Mouse (Mus musculus) heart, postnatal 0 days (tissue): ENCODE measurements around the gene Tcp1. TPM values are rescaled to one million over a fixed set of nuclear protein-coding genes. Genes with fewer than 3 reads are reported as not detected.
A peak's percentile ranks its signal among the peaks of the same experiment; 100 is the strongest.

Source experiments
- ATAC-seq: fragments of 200-750 bp; cut with Nextera tagmentation; 2 replicates; pipeline ENCODE4 v1.8.0; 2017; ENCODE audit warnings: low read depth, moderate number of reproducible peaks, moderate library complexity; ENCODE audit not compliant: insufficient read depth
- DNase-seq: peaks from one replicate; pipeline ENCODE4 v3.0.0-alpha.2; 2016; ENCODE audit warnings: low spot score
- H3K27ac ChIP-seq: fragments of 300-500 bp; sonication (generic); 2 replicates; pipeline ENCODE4 v1.5.1; 2014; ENCODE audit warnings: low read depth, mild to moderate bottlenecking
- H3K27me3 ChIP-seq: fragments of 300-500 bp; sonication (generic); 2 replicates; pipeline ENCODE4 v1.6.1; 2014; ENCODE audit warnings: low read length, mixed read lengths; ENCODE audit not compliant: control insufficient read depth, insufficient read depth
- H3K36me3 ChIP-seq: fragments of 300-500 bp; sonication (generic); replicated peaks from 2 replicates; pipeline ENCODE4 v1.6.1; 2014; ENCODE audit warnings: low read length, mixed read lengths; ENCODE audit not compliant: control insufficient read depth, insufficient read depth
- H3K4me1 ChIP-seq: fragments of 300-500 bp; sonication (generic); 2 replicates; pipeline ENCODE4 v1.6.1; 2014; ENCODE audit warnings: antibody characterized with exemption; ENCODE audit not compliant: control insufficient read depth, insufficient read depth
- H3K4me2 ChIP-seq: fragments of 300-500 bp; sonication (generic); 2 replicates; pipeline ENCODE4 v1.6.1; 2014; ENCODE audit warnings: low read depth, mild to moderate bottlenecking, low read length, moderate library complexity
- H3K4me3 ChIP-seq: fragments of 300-500 bp; sonication (generic); 2 replicates; pipeline ENCODE4 v1.5.1; 2014; ENCODE audit warnings: low read depth, low read length
- H3K9ac ChIP-seq: fragments of 300-500 bp; sonication (generic); replicated peaks from 2 replicates; pipeline ENCODE4 v1.6.1; 2014; ENCODE audit warnings: low read depth, low read length, mixed read lengths
- H3K9me3 ChIP-seq: fragments of 300-500 bp; sonication (generic); replicated peaks from 2 replicates; pipeline ENCODE4 v1.6.1; 2016; ENCODE audit warnings: low read length; ENCODE audit not compliant: control insufficient read depth
- CTCF ChIP-seq: IDR thresholded peaks from 2 replicates; pipeline ENCODE4 v1.5.1; 2016; ENCODE audit warnings: antibody characterized with exemption, control low read depth, low read depth
- EP300 ChIP-seq: IDR thresholded peaks from 2 replicates; pipeline ENCODE4 v1.6.1; 2016; ENCODE audit warnings: antibody characterized with exemption, low read depth
- WGBS: fragments of 180-500 bp; shearing (Covaris S2); extraction: QIAGEN DNeasy Blood & Tissue Kit; methylation state at CpG from one replicate; pipeline ENCODE4 v1.1.7; 2014; 5-methylcytosine and 5-hydroxymethylcytosine counted together
- polyA plus RNA-seq: library from polyadenylated mRNA; unstranded; fragments of >200 nt; fragmentation: Nextera tagmentation; extraction: Ambion mirVana; gene quantifications from 2 replicates; pipeline ENCODE4 v1.2.1, GENCODE M21; 2015
- total RNA-seq: library from RNA; depleted of rRNA; stranded (reverse); fragments of >200 nt; gene quantifications from 2 replicates; pipeline ENCODE4 v1.2.3, GENCODE M21; 2014; ENCODE audit warnings: low replicate concordance

Tcp1 gene
- total and polyA plus RNA-seq, 2 experiments from 2014 or later: 252 to 330 TPM

DNA sequence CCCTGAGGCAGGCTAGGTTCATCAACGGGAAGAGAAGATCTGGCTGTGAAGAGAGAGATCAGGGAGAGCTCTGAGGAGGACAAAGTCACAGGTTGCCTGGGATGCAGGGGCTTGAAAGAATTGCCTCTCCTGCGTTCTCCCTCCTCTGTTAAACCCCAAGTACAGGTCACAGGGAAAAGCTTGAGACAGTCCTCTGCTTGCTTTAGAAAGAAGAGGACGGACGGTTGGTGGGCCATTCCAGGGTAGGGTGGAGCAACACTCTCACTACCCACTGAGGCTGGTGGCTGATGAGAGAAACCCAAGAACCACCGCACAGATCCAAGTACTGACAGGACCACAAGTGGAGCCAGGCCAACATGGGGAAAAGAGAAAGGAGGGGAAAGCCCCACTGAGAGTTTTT, 39.8 kb upstream of the Tcp1 start, which contains the start of gene Mrgprh:
Mrgprh (plus strand) TSS at position 301 of the 400 bp plus-strand sequence.
- Histone ChIP-seq H3K27ac (no peak within 1 kb of the TSS), H3K36me3 (no peaks in the 10 kb centered on the region), H3K4me3 (no peak within 1 kb of the TSS), H3K9ac (no peak within 1 kb of the TSS), H3K4me1 (0 out of 2 replicates have a peak, but pooled peaks cover 3% of the 10 kb centered on the region), H3K27me3 (0 out of 2 replicates have a peak, but pooled peaks cover 9% of the 10 kb centered on the region), H3K4me2 (no peak within 1 kb of the TSS), H3K9me3 (no peaks in the 10 kb centered on the region)
- no peak for ATAC-seq
- DNase-seq: no peak
- no peak for TF ChIP-seq CTCF
- TF ChIP-seq EP300: no peak
- WGBS: 79% methylated on average over 5 of the region's 5 CpGs

DNA sequence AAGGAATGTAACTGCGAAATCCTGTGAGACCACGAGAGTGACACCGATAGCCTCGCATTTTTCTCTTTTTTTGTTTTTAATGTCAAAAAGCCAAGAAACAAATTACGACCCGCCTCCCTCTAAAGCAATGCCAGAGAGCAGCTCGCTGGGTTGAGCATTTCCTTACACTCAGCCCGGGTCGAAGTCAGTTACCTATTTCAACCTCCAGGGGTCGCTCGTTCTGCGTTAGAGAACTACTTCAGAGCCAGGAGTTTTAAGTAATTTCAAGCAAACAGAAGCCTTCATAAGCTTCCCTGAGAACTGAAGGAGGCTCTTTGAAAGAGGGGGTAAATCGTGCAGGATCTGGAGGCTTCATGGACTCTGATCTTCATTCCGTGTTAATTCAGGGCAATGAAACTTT, 35.3 kb upstream of the Tcp1 start:
- Histone ChIP-seq H3K9me3 (no peaks in the 10 kb centered on the region), H3K4me3 (peak overlapping the region; percentile 32), H3K27ac (no peak overlapping the region), H3K4me1 (0 out of 2 replicates have a peak, but pooled peaks cover 3% of the 10 kb centered on the region), H3K9ac (no peak overlapping the region), H3K36me3 (no peaks in the 10 kb centered on the region), H3K27me3 (no peaks in the 10 kb centered on the region), H3K4me2 (peak overlapping the region; percentile 57)
- peak; percentile 80 for ATAC-seq
- peak; percentile 86 for DNase-seq
- TF ChIP-seq EP300 (no peak), CTCF (peak; percentile 84)
- WGBS: 5% methylated on average over 14 of the region's 14 CpGs

DNA sequence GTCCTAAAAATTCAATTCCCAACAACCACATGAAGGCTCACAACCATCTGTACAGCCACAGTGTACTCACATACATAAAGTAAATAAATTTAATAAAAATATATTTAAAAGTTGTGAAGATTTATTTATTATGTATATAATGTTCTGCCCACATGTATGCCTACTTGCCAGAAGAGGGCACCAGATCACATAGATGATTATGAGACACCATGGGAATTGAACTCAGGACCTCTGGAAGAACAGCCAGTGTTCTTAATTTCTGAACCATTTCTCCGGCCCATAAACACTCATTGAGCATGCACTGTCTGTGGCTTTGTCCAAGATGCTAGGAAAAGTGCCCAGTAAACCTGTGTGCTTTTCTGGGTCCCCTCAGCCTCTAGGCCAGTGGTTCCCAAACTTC, 34.3 kb upstream of the Tcp1 start:
- TF ChIP-seq CTCF: no peak
- no peak for TF ChIP-seq EP300
- WGBS: 91% methylated on average over 1 of the region's 1 CpGs

DNA sequence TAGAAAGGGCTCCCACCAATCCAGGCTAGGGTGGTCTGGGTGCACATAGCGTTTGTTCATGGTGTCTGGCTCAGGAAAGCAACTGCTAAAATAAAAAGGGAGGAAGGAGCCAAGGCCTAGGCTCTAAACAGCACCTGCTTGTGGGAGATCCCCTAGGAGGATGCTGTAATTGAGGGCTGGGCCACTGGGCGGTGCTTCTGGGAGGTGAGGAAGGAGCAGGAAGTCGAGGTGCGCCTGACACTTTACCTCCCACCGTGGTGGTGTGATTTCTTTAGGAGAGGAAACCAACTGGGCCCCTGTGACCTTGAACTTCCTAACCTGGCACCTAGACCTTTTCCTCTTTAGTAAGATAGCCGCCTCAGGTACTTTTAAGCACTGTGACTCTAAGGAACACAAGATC, 28.9 kb upstream of the Tcp1 start:
- TF ChIP-seq EP300: no peak
- no peak for DNase-seq
- H3K27ac ChIP-seq: peak overlapping the region; percentile 22; the same call in 1 of the 2 replicates
- ATAC-seq: peak; percentile 51; the same call in 1 of the 2 replicates
- H3K9ac ChIP-seq: no peak overlapping the region
- 0 out of 2 replicates have a peak, but pooled peaks cover 4% of the 10 kb centered on the region for H3K4me1 ChIP-seq
- WGBS: 47% methylated on average over 6 of the region's 6 CpGs
- no peak overlapping the region for H3K4me3 ChIP-seq
- no peaks in the 10 kb centered on the region for H3K27me3 ChIP-seq
- H3K4me2 ChIP-seq: no peak overlapping the region
- H3K36me3 ChIP-seq: no peaks in the 10 kb centered on the region; the same call in 1 of the 2 replicates
- H3K9me3 ChIP-seq: no peaks in the 10 kb centered on the region

More for the DNA sequence above, 34.3 kb upstream of the Tcp1 start:
- Histone ChIP-seq H3K27me3 (no peaks in the 10 kb centered on the region), H3K4me3 (no peak overlapping the region), H3K9ac (no peak overlapping the region), H3K36me3 (no peaks in the 10 kb centered on the region), H3K27ac (no peak overlapping the region), H3K4me1 (0 out of 2 replicates have a peak, but pooled peaks cover 3% of the 10 kb centered on the region), H3K4me2 (no peak overlapping the region), H3K9me3 (no peaks in the 10 kb centered on the region)
- ATAC-seq: no peak
- DNase-seq: no peak

DNA sequence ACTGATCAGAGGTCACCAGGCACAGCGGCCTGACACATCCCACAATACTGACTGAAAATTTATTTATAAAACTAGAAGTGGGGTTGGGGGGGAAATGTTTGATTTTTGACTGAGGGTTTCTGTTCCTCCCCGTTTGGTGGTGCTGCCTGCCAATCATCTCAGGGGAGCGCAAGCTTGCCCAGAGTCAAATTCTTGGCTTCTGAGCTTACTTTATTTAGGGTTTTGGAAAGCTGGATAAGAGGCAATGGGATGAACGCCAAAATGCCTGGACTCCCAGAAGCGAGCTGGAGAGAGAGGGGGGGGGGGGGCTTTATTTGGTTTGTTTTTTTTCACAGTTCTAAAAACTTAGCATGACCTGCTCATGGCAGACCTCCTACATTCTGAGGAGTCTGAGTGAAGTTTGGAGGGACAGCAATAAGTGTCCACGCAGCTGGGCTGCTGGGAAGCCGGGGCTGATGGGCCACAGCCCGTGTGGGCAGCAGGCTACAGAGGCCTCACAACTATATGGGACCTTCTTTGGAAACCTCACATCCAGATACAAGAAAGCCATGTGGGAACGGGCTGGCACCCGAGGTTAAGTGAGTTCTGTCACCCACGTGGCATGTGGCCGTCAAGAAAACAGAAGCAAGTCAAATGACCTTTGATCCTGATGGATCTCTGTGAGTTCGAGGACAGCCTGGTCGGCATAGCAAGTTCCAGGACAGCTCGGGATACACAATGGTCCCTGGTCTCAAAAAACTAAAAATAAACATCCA, 28.3 kb upstream of the Tcp1 start:
- H3K27ac ChIP-seq: peak overlapping the region; percentile 61
- 43% methylated on average over 15 of the region's 15 CpGs for WGBS
- no peak overlapping the region for H3K4me2 ChIP-seq
- no peak overlapping the region for H3K4me3 ChIP-seq
- H3K36me3 ChIP-seq: no peaks in the 10 kb centered on the region; the same call in 1 of the 2 replicates
- ATAC-seq (peak; percentile 66; the same call in 1 of the 2 replicates), DNase-seq (peak; percentile 55)
- TF ChIP-seq EP300 (no peak), CTCF (no peak)
- 0 out of 2 replicates have a peak, but pooled peaks cover 4% of the 10 kb centered on the region for H3K4me1 ChIP-seq
- no peaks in the 10 kb centered on the region for H3K9me3 ChIP-seq
- H3K27me3 ChIP-seq: no peaks in the 10 kb centered on the region
- H3K9ac ChIP-seq: no peak overlapping the region
